Mouse (Mus musculus): ENCODE results near the gene Oscp1. TPM values are rescaled to one million over a fixed set of nuclear protein-coding genes. Genes with fewer than 3 reads are reported as not detected.

Gene Oscp1
- polyA plus RNA-seq, 1 experiment from 2014 or later: 6.1 TPM

- H3K4me2 ChIP-seq: no peak overlapping the region
- H3K27ac ChIP-seq: no peak overlapping the region
- 78% methylated on average over 4 of the region's 4 CpGs for WGBS
- peaks cover 62% of the 10 kb centered on the region for H3K4me1 ChIP-seq (replicated peaks)
- H3K36me3 ChIP-seq: no peaks in the 10 kb centered on the region
- no peaks in the 10 kb centered on the region for H3K9me3 ChIP-seq (replicated peaks)
- H3K27me3 ChIP-seq: no peaks in the 10 kb centered on the region
- H3K4me3 ChIP-seq: no peak overlapping the region
- H3K9ac ChIP-seq: no peak overlapping the region
- ATAC-seq (replicated peaks; ENCODE audit: insufficient number of reproducible peaks, insufficient read depth, low FRiP score, low read depth): no peak
Observed at GRCm38 (mm10) chr4:126113243-126113642, 54.9 kb downstream of the Oscp1 start.

GRCm38 (mm10) chr4:126113943-126114342, 55.6 kb downstream of the Oscp1 start:
- ATAC-seq (replicated peaks; ENCODE audit: insufficient number of reproducible peaks, insufficient read depth, low FRiP score, low read depth): no peak
- 12% methylated on average over 6 of the region's 6 CpGs for WGBS
- no peak overlapping the region for H3K9ac ChIP-seq
- no peaks in the 10 kb centered on the region for H3K9me3 ChIP-seq (replicated peaks)
- no peaks in the 10 kb centered on the region for H3K36me3 ChIP-seq
- no peaks in the 10 kb centered on the region for H3K27me3 ChIP-seq
- peaks cover 55% of the 10 kb centered on the region for H3K4me1 ChIP-seq (replicated peaks)
- no peak overlapping the region for H3K4me3 ChIP-seq
- H3K27ac ChIP-seq: no peak overlapping the region
- no peak overlapping the region for H3K4me2 ChIP-seq

- WGBS: 84% methylated on average over 9 of the region's 9 CpGs
- no peak overlapping the region for H3K9ac ChIP-seq
- H3K36me3 ChIP-seq: no peaks in the 10 kb centered on the region
- no peaks in the 10 kb centered on the region for H3K27me3 ChIP-seq
- no peak overlapping the region for H3K4me3 ChIP-seq
- ATAC-seq (replicated peaks; ENCODE audit: insufficient number of reproducible peaks, insufficient read depth, low FRiP score, low read depth): no peak
- no peak overlapping the region for H3K4me2 ChIP-seq
- no peaks in the 10 kb centered on the region for H3K9me3 ChIP-seq (replicated peaks)
- H3K27ac ChIP-seq: no peak overlapping the region
- peaks cover 40% of the 10 kb centered on the region for H3K4me1 ChIP-seq (replicated peaks)
Observed at GRCm38 (mm10) chr4:126115411-126115810, 57.0 kb downstream of the Oscp1 start.

GRCm38 (mm10) chr4:126115871-126116521, 57.6 kb downstream of the Oscp1 start:
- Histone ChIP-seq H3K9ac (no peak overlapping the region), H3K9me3 (replicated peaks) (no peaks in the 10 kb centered on the region), H3K4me2 (no peak overlapping the region), H3K27me3 (no peaks in the 10 kb centered on the region), H3K27ac (no peak overlapping the region), H3K4me1 (replicated peaks) (peaks cover 34% of the 10 kb centered on the region), H3K36me3 (no peaks in the 10 kb centered on the region; the same call in 1 of the 2 replicates), H3K4me3 (no peak overlapping the region)
- ATAC-seq (replicated peaks; ENCODE audit: insufficient number of reproducible peaks, insufficient read depth, low FRiP score, low read depth): no peak
- 67% methylated on average over 6 of the region's 6 CpGs for WGBS

GRCm38 (mm10) chr4:126117116-126117515, 58.8 kb downstream of the Oscp1 start:
- Histone ChIP-seq H3K9me3 (replicated peaks) (no peaks in the 10 kb centered on the region), H3K27me3 (no peaks in the 10 kb centered on the region), H3K4me2 (no peak overlapping the region), H3K36me3 (no peaks in the 10 kb centered on the region; the same call in 1 of the 2 replicates), H3K4me3 (no peak overlapping the region), H3K4me1 (replicated peaks) (peaks cover 23% of the 10 kb centered on the region), H3K27ac (no peak overlapping the region), H3K9ac (no peak overlapping the region)
- WGBS: 80% methylated on average over 8 of the region's 8 CpGs
- ATAC-seq (replicated peaks; ENCODE audit: insufficient number of reproducible peaks, insufficient read depth, low FRiP score, low read depth): no peak

GRCm38 (mm10) chr4:126118651-126119050, 60.3 kb downstream of the Oscp1 start:
- Histone ChIP-seq H3K4me2 (no peak overlapping the region), H3K4me1 (replicated peaks) (peaks cover 18% of the 10 kb centered on the region), H3K27me3 (no peaks in the 10 kb centered on the region), H3K36me3 (no peaks in the 10 kb centered on the region; the same call in 1 of the 2 replicates), H3K9ac (no peak overlapping the region), H3K4me3 (no peak overlapping the region), H3K9me3 (replicated peaks) (no peaks in the 10 kb centered on the region), H3K27ac (no peak overlapping the region)
- WGBS: 86% methylated on average over 4 of the region's 4 CpGs
- ATAC-seq (replicated peaks; ENCODE audit: insufficient number of reproducible peaks, insufficient read depth, low FRiP score, low read depth): no peak

- Histone ChIP-seq H3K27ac (no peak overlapping the region), H3K9ac (no peak overlapping the region), H3K27me3 (no peaks in the 10 kb centered on the region), H3K4me1 (replicated peaks) (peaks cover 15% of the 10 kb centered on the region), H3K4me2 (no peak overlapping the region), H3K4me3 (no peak overlapping the region), H3K9me3 (replicated peaks) (no peaks in the 10 kb centered on the region), H3K36me3 (no peaks in the 10 kb centered on the region; the same call in 1 of the 2 replicates)
- no peak for ATAC-seq (replicated peaks; ENCODE audit: insufficient number of reproducible peaks, insufficient read depth, low FRiP score, low read depth)
- 77% methylated on average over 1 of the region's 1 CpGs for WGBS
Observed at GRCm38 (mm10) chr4:126119051-126119450, 60.7 kb downstream of the Oscp1 start.

GRCm38 (mm10) chr4:126120052-126120451, 61.7 kb downstream of the Oscp1 start:
- H3K27ac ChIP-seq: no peak overlapping the region
- ATAC-seq (replicated peaks; ENCODE audit: insufficient number of reproducible peaks, insufficient read depth, low FRiP score, low read depth): no peak
- no peak overlapping the region for H3K4me3 ChIP-seq
- no peak overlapping the region for H3K9ac ChIP-seq
- H3K4me1 ChIP-seq (replicated peaks): peaks cover 15% of the 10 kb centered on the region
- 85% methylated on average over 5 of the region's 5 CpGs for WGBS
- H3K27me3 ChIP-seq: no peaks in the 10 kb centered on the region
- peaks cover 9% of the 10 kb centered on the region; the same call in 1 of the 2 replicates for H3K36me3 ChIP-seq
- H3K9me3 ChIP-seq (replicated peaks): no peaks in the 10 kb centered on the region
- H3K4me2 ChIP-seq: no peak overlapping the region

GRCm38 (mm10) chr4:126120506-126120905, 62.1 kb downstream of the Oscp1 start:
- Histone ChIP-seq H3K4me1 (replicated peaks) (peaks cover 15% of the 10 kb centered on the region), H3K27me3 (no peaks in the 10 kb centered on the region), H3K27ac (no peak overlapping the region), H3K4me2 (no peak overlapping the region), H3K4me3 (no peak overlapping the region), H3K9ac (no peak overlapping the region), H3K9me3 (replicated peaks) (no peaks in the 10 kb centered on the region), H3K36me3 (peaks cover 13% of the 10 kb centered on the region; the same call in 1 of the 2 replicates)
- 83% methylated on average over 2 of the region's 2 CpGs for WGBS
- ATAC-seq (replicated peaks; ENCODE audit: insufficient number of reproducible peaks, insufficient read depth, low FRiP score, low read depth): no peak

GRCm38 (mm10) chr4:126123309-126124040, 65.1 kb downstream of the Oscp1 start:
- peaks cover 42% of the 10 kb centered on the region for H3K36me3 ChIP-seq
- no peak overlapping the region for H3K4me2 ChIP-seq
- no peak overlapping the region for H3K27ac ChIP-seq
- 62% methylated on average over 10 of the region's 10 CpGs for WGBS
- no peaks in the 10 kb centered on the region for H3K9me3 ChIP-seq (replicated peaks)
- H3K4me3 ChIP-seq: no peak overlapping the region
- no peak for ATAC-seq (replicated peaks; ENCODE audit: insufficient number of reproducible peaks, insufficient read depth, low FRiP score, low read depth)
- H3K4me1 ChIP-seq (replicated peaks): peaks cover 7% of the 10 kb centered on the region; the same call in 1 of the 2 replicates
- H3K9ac ChIP-seq: no peak overlapping the region
- no peaks in the 10 kb centered on the region for H3K27me3 ChIP-seq

- no peaks in the 10 kb centered on the region for H3K9me3 ChIP-seq (replicated peaks)
- no peak for ATAC-seq (replicated peaks; ENCODE audit: insufficient number of reproducible peaks, insufficient read depth, low FRiP score, low read depth)
- WGBS: 49% methylated on average over 11 of the region's 11 CpGs
- H3K9ac ChIP-seq: no peak overlapping the region
- no peaks in the 10 kb centered on the region for H3K27me3 ChIP-seq
- no peak overlapping the region for H3K4me2 ChIP-seq
- peaks cover 54% of the 10 kb centered on the region for H3K36me3 ChIP-seq
- peaks cover 36% of the 10 kb centered on the region for H3K4me1 ChIP-seq (replicated peaks)
- peak overlapping the region; percentile 69 for H3K27ac ChIP-seq
- no peak overlapping the region for H3K4me3 ChIP-seq
Observed at GRCm38 (mm10) chr4:126130502-126130901, 72.1 kb downstream of the Oscp1 start.
